Mouse (Mus musculus): ENCODE measurements around the gene Elmsan1.
"Not testable (repeated sequence)": the region's sequence is repeated elsewhere in the genome, so short reads cannot be mapped to it uniquely, and the experiment has no call there.

Elmsan1 gene

GRCm38 (mm10) chr12:84218289-84219120 lies at the start of gene Elmsan1:
TSS of gene Elmsan1 (minus strand) at chr12:84218881.
- DNase-seq = peak; percentile 88

- no peak for DNase-seq
Measured at GRCm38 (mm10) chr12:84267264-84267663, 48.6 kb upstream of the Elmsan1 start.

- peak; percentile 29 for DNase-seq
Measured at GRCm38 (mm10) chr12:84260363-84260762, 41.7 kb upstream of the Elmsan1 start.

GRCm38 (mm10) chr12:84254886-84255285 lies 36.2 kb upstream of the Elmsan1 start:
- DNase-seq = no peak

GRCm38 (mm10) chr12:84252811-84253210 lies 34.1 kb upstream of the Elmsan1 start:
- no peak for DNase-seq

- peak; percentile 87 for DNase-seq
Measured at GRCm38 (mm10) chr12:84249217-84249616, 30.5 kb upstream of the Elmsan1 start.

- DNase-seq = no peak
Measured at GRCm38 (mm10) chr12:84245683-84246082, 27.0 kb upstream of the Elmsan1 start.

GRCm38 (mm10) chr12:84243076-84243770 lies 24.5 kb upstream of the Elmsan1 start:
- no peak for DNase-seq

- DNase-seq = not testable (repeated sequence)
Measured at GRCm38 (mm10) chr12:84237036-84237435, 18.4 kb upstream of the Elmsan1 start.

- no peak for DNase-seq
Measured at GRCm38 (mm10) chr12:84235981-84236752, 17.5 kb upstream of the Elmsan1 start.

- DNase-seq = no peak
Measured at GRCm38 (mm10) chr12:84235577-84235976, 16.9 kb upstream of the Elmsan1 start.

- DNase-seq = no peak
Measured at GRCm38 (mm10) chr12:84233488-84234100, 14.9 kb upstream of the Elmsan1 start.

GRCm38 (mm10) chr12:84226117-84226840 lies 7.6 kb upstream of the Elmsan1 start:
- DNase-seq = no peak

- peak; percentile 77 for DNase-seq
Measured at GRCm38 (mm10) chr12:84222405-84222961, 3.8 kb upstream of the Elmsan1 start.

GRCm38 (mm10) chr12:84220951-84221891 lies 2.5 kb upstream of the Elmsan1 start:
- no peak for DNase-seq

- DNase-seq = no peak
Measured at GRCm38 (mm10) chr12:84220515-84220914, 1.8 kb upstream of the Elmsan1 start.

GRCm38 (mm10) chr12:84219121-84219561 lies 460 bp upstream of the Elmsan1 start:
- DNase-seq = peak; percentile 30

- peak; percentile 78 for DNase-seq
Measured at GRCm38 (mm10) chr12:84217508-84218131, 1.1 kb downstream of the Elmsan1 start.

GRCm38 (mm10) chr12:84217111-84217507 lies 1.6 kb downstream of the Elmsan1 start:
- peak; percentile 58 for DNase-seq

Data from lung, postnatal 10 days (tissue).